ENCODE assay signal across 25 mouse cellular contexts in genomic region chr6:31090288-31090687, GRCm38 (mm10).
DNase-seq lines count a peak whose midpoint lies in the region; ATAC-seq and TF ChIP-seq lines count a peak whose summit lies in the region.
"Had no signal": no experiment of that assay in that cellular context is flagged by ENCODE, and none has a peak within 500 bp of the region (broad histone marks: within the 10 kb centered on the region; RNA-seq: fewer than 3 reads in every experiment).

No protein-coding gene starts in this region.

- H3ac ChIP-seq in myocyte (ENCODE audit: control insufficient read depth, insufficient read length): no peak overlapping the region

- TF ChIP-seq POLR2A in myocyte (IDR thresholded peaks at IDR 0.05; ENCODE audit: insufficient read length, low read depth): no peak

- no peak for TF ChIP-seq CTCF in layer of hippocampus, adult 2 months (conservative IDR thresholded peaks at IDR 0.05)

- no peak overlapping the region for H3K4me3 ChIP-seq in forebrain, embryonic 13.5 days
- no peak overlapping the region for H3K4me3 ChIP-seq in forebrain, embryonic 16.5 days (replicated peaks; ENCODE audit: low read length)
- no peak overlapping the region for H3K4me3 ChIP-seq in layer of hippocampus, adult 2 months
- no peak overlapping the region for H3K4me3 ChIP-seq in brown adipose tissue, adult 24 weeks (ENCODE audit: insufficient read depth, low read depth, low read length)
- no peak overlapping the region for H3K4me3 ChIP-seq in myocyte
- H3K4me3 ChIP-seq: heart, embryonic 13.5 days; intestine, embryonic 15.5 days; limb, embryonic 10.5 days; limb, embryonic 15.5 days; midbrain, embryonic 13.5 days; neural tube, embryonic 15.5 days; stomach, embryonic 15.5 days had no signal

- no peak for ATAC-seq in forebrain, embryonic 13.5 days
- no peak for ATAC-seq in forebrain, embryonic 16.5 days
- ATAC-seq: activated CD4-positive, CD25-positive, alpha-beta regulatory T cell, adult 4 months; intestine, embryonic 15.5 days; midbrain, embryonic 13.5 days had no signal

- peaks cover 62% of the 10 kb centered on the region for H3K79me2 ChIP-seq in myocyte (ENCODE audit: control insufficient read depth, insufficient read depth)

- H3K9me3 ChIP-seq in forebrain, embryonic 13.5 days (replicated peaks): no peaks in the 10 kb centered on the region
- no peaks in the 10 kb centered on the region for H3K9me3 ChIP-seq in forebrain, embryonic 16.5 days (ENCODE audit: control insufficient read depth, low read length)
- H3K9me3 ChIP-seq: heart, embryonic 13.5 days; intestine, embryonic 15.5 days; limb, embryonic 10.5 days; limb, embryonic 15.5 days; midbrain, embryonic 13.5 days; neural tube, embryonic 15.5 days; stomach, embryonic 15.5 days had no signal

- WGBS in forebrain, embryonic 13.5 days: 91% methylated on average over 6 of the region's 6 CpGs
- WGBS in forebrain, embryonic 16.5 days: 93% methylated on average over 6 of the region's 6 CpGs

- peak overlapping the region; percentile 91 for H3K27ac ChIP-seq in forebrain, embryonic 13.5 days
- no peak overlapping the region for H3K27ac ChIP-seq in forebrain, embryonic 16.5 days (ENCODE audit: low read length)
- peak overlapping the region; percentile 82; the same call in 1 of the 2 replicates for H3K27ac ChIP-seq in layer of hippocampus, adult 2 months
- peak overlapping the region; percentile 85 for H3K27ac ChIP-seq in brown adipose tissue, adult 24 weeks (replicated peaks; ENCODE audit: low read depth, low read length)
- H3K27ac ChIP-seq: heart, embryonic 13.5 days; intestine, embryonic 15.5 days; limb, embryonic 10.5 days; limb, embryonic 15.5 days; midbrain, embryonic 13.5 days; stomach, embryonic 15.5 days had no signal

- no peaks in the 10 kb centered on the region for H3K36me3 ChIP-seq in forebrain, embryonic 13.5 days (ENCODE audit: poor library complexity, severe bottlenecking)
- H3K36me3 ChIP-seq in forebrain, embryonic 16.5 days (ENCODE audit: control insufficient read depth, insufficient read depth): no peaks in the 10 kb centered on the region
- H3K36me3 ChIP-seq in myocyte (ENCODE audit: control insufficient read depth, insufficient read depth): peaks cover 42% of the 10 kb centered on the region
- H3K36me3 ChIP-seq: heart, embryonic 13.5 days; intestine, embryonic 15.5 days; limb, embryonic 10.5 days; limb, embryonic 15.5 days; midbrain, embryonic 13.5 days; neural tube, embryonic 15.5 days; stomach, embryonic 15.5 days had no signal

- peaks cover 65% of the 10 kb centered on the region for H3K4me1 ChIP-seq in forebrain, embryonic 13.5 days
- peaks cover 41% of the 10 kb centered on the region for H3K4me1 ChIP-seq in forebrain, embryonic 16.5 days (replicated peaks; ENCODE audit: control insufficient read depth, insufficient read depth, low read length)
- peaks cover 29% of the 10 kb centered on the region for H3K4me1 ChIP-seq in brown adipose tissue, adult 24 weeks (ENCODE audit: control insufficient read depth, insufficient read depth, insufficient read length, low read length)

- no peaks in the 10 kb centered on the region for H3K27me3 ChIP-seq in forebrain, embryonic 13.5 days
- no peaks in the 10 kb centered on the region for H3K27me3 ChIP-seq in forebrain, embryonic 16.5 days (replicated peaks; ENCODE audit: control insufficient read depth, insufficient read depth, low read length)
- H3K27me3 ChIP-seq in myocyte (ENCODE audit: control insufficient read depth, insufficient read depth, insufficient read length): no peaks in the 10 kb centered on the region
- H3K27me3 ChIP-seq: heart, embryonic 13.5 days; intestine, embryonic 15.5 days; limb, embryonic 15.5 days; midbrain, embryonic 13.5 days; neural tube, embryonic 15.5 days; stomach, embryonic 15.5 days had no signal

- H3K9ac ChIP-seq in forebrain, embryonic 13.5 days: no peak overlapping the region
- H3K9ac ChIP-seq in forebrain, embryonic 16.5 days (replicated peaks; ENCODE audit: low read depth, low read length): no peak overlapping the region
- H3K9ac ChIP-seq: heart, embryonic 13.5 days; intestine, embryonic 15.5 days; limb, embryonic 15.5 days; midbrain, embryonic 13.5 days; neural tube, embryonic 15.5 days; stomach, embryonic 15.5 days had no signal

- DNase-seq in layer of hippocampus, adult 2 months (ENCODE audit: low spot score in 2 of 2): no peak
- no peak for DNase-seq in layer of hippocampus, adult 18-20 months (ENCODE audit: low spot score in 2 of 2)
- DNase-seq in yolk sac, embryonic 10.5 days (ENCODE audit: low spot score): no peak
- DNase-seq: adrenal gland, adult 8-10 months; cerebellum, adult 18-20 months; cerebellum, postnatal 25 days; heart, postnatal 10 days; kidney, adult 2 months; kidney, postnatal 36 days; layer of hippocampus, postnatal 36 days; lung, postnatal 36 days; retina, postnatal 1 day; right cerebral cortex, postnatal 14 days had no signal

- H3K4me2 ChIP-seq in forebrain, embryonic 13.5 days: no peak overlapping the region
- H3K4me2 ChIP-seq in forebrain, embryonic 16.5 days (ENCODE audit: low read length): no peak overlapping the region
- peak overlapping the region; percentile 92 for H3K4me2 ChIP-seq in myocyte (ENCODE audit: low read depth)
- H3K4me2 ChIP-seq: heart, embryonic 13.5 days; intestine, embryonic 15.5 days; limb, embryonic 15.5 days; midbrain, embryonic 13.5 days; neural tube, embryonic 15.5 days; stomach, embryonic 15.5 days had no signal

TF ChIP-seq in myocyte, 11 proteins besides CTCF, POLR2A, EP300 and RAD21:
- no peak for TF ChIP-seq REST (IDR thresholded peaks at IDR 0.05; ENCODE audit: insufficient read depth, insufficient read length)
- TF ChIP-seq MAX (IDR thresholded peaks at IDR 0.05; ENCODE audit: low read depth): no peak
- TF ChIP-seq USF1 (IDR thresholded peaks at IDR 0.05; ENCODE audit: low read depth): no peak
- no peak for TF ChIP-seq SRF (IDR thresholded peaks at IDR 0.05; ENCODE audit: control insufficient read depth, insufficient read length, low read depth)
- TF ChIP-seq POLR2AphosphoS2 (IDR thresholded peaks at IDR 0.05; ENCODE audit: insufficient read length, low read depth): no peak
- TF ChIP-seq E2F4 (IDR thresholded peaks at IDR 0.05; ENCODE audit: insufficient read depth): no peak
- TF ChIP-seq TCF12 (IDR thresholded peaks at IDR 0.05; ENCODE audit: insufficient read depth, poor library complexity, severe bottlenecking): no peak
- TF ChIP-seq MYOD1 (IDR thresholded peaks at IDR 0.05; ENCODE audit: control insufficient read depth in 1 of 3, insufficient read length in 2 of 3, low read depth in 2 of 3): no peak
- no peak for TF ChIP-seq MYOG (IDR thresholded peaks at IDR 0.05; ENCODE audit: control insufficient read depth in 1 of 3, insufficient read depth in 1 of 3, insufficient read length in 2 of 3, low read depth in 2 of 3)
- no peak for TF ChIP-seq TCF3 (IDR thresholded peaks at IDR 0.05; ENCODE audit: insufficient read length, low read depth)
